In the genomic region with DNA sequence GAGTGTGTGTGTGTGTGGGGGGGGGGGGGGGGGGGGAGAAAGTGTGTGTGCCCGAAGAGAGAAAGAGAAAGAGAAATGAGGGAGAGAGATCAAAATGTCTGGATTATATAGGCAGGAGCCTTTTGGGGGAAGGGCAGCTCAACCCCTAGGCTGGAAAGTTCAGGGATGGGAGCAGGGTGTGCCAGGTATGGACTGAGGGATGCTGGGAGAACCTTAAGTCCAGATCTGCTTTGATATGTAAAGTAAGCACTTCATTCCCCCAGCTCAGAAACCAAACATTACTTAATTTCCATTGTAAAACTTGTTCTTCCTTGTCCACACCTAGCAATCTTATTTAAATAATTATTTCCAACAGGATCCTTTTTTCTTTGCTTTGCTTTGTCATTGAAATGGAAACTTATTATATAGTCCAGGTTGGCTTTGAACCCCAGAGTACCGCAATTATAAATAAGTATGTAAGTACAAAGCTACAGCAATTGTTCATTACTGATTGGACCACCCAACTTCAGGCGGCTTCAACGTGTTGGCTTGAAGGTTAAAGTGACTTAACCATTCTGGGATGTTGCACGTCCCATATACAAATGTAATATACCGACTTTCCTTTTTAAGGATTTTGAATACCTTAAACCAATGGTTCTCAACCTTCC, we compare ENCODE assay signal across 25 mouse cellular contexts.
"Had no signal": no experiment of that assay in that cellular context is flagged by ENCODE, and none has a peak within 500 bp of the region (broad histone marks: within the 10 kb centered on the region; RNA-seq: fewer than 3 reads in every experiment).

No protein-coding gene starts in this region.

- H3K9me3 ChIP-seq: heart, embryonic 13.5 days; heart, embryonic 15.5 days; hindbrain, embryonic 13.5 days; hindbrain, embryonic 15.5 days; limb, embryonic 13.5 days; limb, embryonic 15.5 days; liver, embryonic 12.5 days had no signal

- ATAC-seq: hindbrain, postnatal 0 days; intestine, embryonic 16.5 days; liver, embryonic 12.5 days had no signal

- H3K27ac ChIP-seq: gastrocnemius, adult 2 months; heart, embryonic 13.5 days; heart, embryonic 15.5 days; hindbrain, embryonic 13.5 days; hindbrain, embryonic 15.5 days; hindbrain, postnatal 0 days; kidney, postnatal 0 days; limb, embryonic 13.5 days; limb, embryonic 15.5 days; liver, embryonic 12.5 days; liver, embryonic 14.5 days had no signal

- H3K27me3 ChIP-seq: heart, embryonic 13.5 days; heart, embryonic 15.5 days; hindbrain, embryonic 13.5 days; hindbrain, embryonic 15.5 days; limb, embryonic 13.5 days; limb, embryonic 15.5 days; liver, embryonic 12.5 days had no signal

- H3K9ac ChIP-seq: heart, embryonic 13.5 days; heart, embryonic 15.5 days; hindbrain, embryonic 13.5 days; hindbrain, embryonic 15.5 days; limb, embryonic 13.5 days; limb, embryonic 15.5 days; liver, embryonic 12.5 days; liver, embryonic 14.5 days had no signal

- H3K4me2 ChIP-seq: heart, embryonic 11.5 days; heart, embryonic 13.5 days; heart, embryonic 15.5 days; hindbrain, embryonic 13.5 days; hindbrain, embryonic 15.5 days; limb, embryonic 13.5 days; limb, embryonic 15.5 days; liver, embryonic 12.5 days had no signal

- H3K4me3 ChIP-seq: gastrocnemius, adult 2 months; heart, embryonic 13.5 days; heart, embryonic 15.5 days; hindbrain, embryonic 13.5 days; hindbrain, embryonic 15.5 days; limb, embryonic 13.5 days; limb, embryonic 15.5 days; liver, embryonic 12.5 days had no signal

- H3K36me3 ChIP-seq: heart, embryonic 13.5 days; heart, embryonic 15.5 days; hindbrain, embryonic 13.5 days; hindbrain, embryonic 15.5 days; limb, embryonic 13.5 days; limb, embryonic 15.5 days; liver, embryonic 12.5 days had no signal

- DNase-seq: gastrocnemius, adult 2 months; gastrocnemius, postnatal 10 days; gastrocnemius, postnatal 25 days; heart, adult 18-20 months; heart, postnatal 14 days; heart, postnatal 36 days; kidney, adult 11 months; kidney, adult 8-10 months; kidney, postnatal 14 days; kidney, postnatal 36 days; layer of hippocampus, adult 9-11 months; layer of hippocampus, postnatal 36 days; left cerebral cortex, postnatal 4 days had no signal
